8 mouse cellular contexts compared by ENCODE assay signal in the genomic region with DNA sequence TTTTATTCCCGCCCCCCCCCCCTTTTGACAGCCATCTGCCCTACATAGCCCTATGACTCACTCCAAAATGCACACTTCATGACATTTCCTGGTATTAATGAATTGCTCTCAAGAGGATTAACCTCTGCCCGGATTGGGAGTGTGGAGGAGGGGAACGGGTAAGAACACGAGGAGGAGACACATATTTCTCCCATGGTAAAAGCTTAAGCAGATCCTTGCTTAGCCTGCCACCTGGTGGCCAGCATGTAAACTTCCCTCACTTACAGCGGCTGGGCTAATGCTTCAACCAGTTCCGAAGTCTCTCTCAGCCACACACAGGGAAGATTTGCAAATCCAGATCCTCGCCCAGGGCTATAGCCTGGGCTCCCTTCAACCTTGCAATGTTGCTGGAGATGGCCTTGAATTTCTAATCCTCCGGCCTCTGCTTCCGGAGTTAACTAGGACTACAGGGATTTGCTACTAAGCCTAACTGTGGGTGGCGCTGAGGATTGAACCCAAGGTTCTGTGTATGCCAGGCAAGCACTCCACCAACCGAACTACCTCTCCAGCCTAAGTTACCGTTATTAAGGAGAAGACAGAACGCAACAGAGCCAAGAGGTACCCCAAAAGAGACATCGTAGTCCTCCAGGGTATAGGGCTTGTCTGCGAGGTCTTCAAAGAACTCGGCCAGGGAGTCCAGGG. TPM values are rescaled to one million over a fixed set of nuclear protein-coding genes. Genes with fewer than 3 reads are reported as not detected.
DNase-seq lines count a peak whose midpoint lies in the region; ATAC-seq lines count a peak whose summit lies in the region.

No protein-coding gene starts in this region.

- no peak overlapping the region for H3K27ac ChIP-seq in embryonic facial prominence, embryonic 12.5 days
- 0 out of 2 replicates have a peak overlapping the region, but pooled peaks have one; percentile 4 for H3K27ac ChIP-seq in limb, embryonic 10.5 days
- no peak overlapping the region for H3K27ac ChIP-seq in midbrain, embryonic 13.5 days

- peaks cover 21% of the 10 kb centered on the region for H3K36me3 ChIP-seq in embryonic facial prominence, embryonic 12.5 days
- H3K36me3 ChIP-seq in limb, embryonic 10.5 days, result peaks cover 39% of the 10 kb centered on the region
- peaks cover 9% of the 10 kb centered on the region; the same call in 1 of the 2 replicates for H3K36me3 ChIP-seq in midbrain, embryonic 13.5 days

- peaks cover 3% of the 10 kb centered on the region; the same call in 1 of the 2 replicates for H3K4me1 ChIP-seq in embryonic facial prominence, embryonic 12.5 days
- H3K4me1 ChIP-seq in limb, embryonic 10.5 days, result peaks cover 12% of the 10 kb centered on the region
- peaks cover 40% of the 10 kb centered on the region for H3K4me1 ChIP-seq in midbrain, embryonic 13.5 days (replicated peaks)

- ATAC-seq in embryonic facial prominence, embryonic 12.5 days (ENCODE audit: insufficient number of reproducible peaks, insufficient read depth, low FRiP score, low TSS enrichment), result peak; percentile 63
- ATAC-seq in midbrain, embryonic 13.5 days, result peak; percentile 83

- no peak overlapping the region for H3K9ac ChIP-seq in embryonic facial prominence, embryonic 12.5 days
- no peak overlapping the region for H3K9ac ChIP-seq in midbrain, embryonic 13.5 days (replicated peaks)

- no peaks in the 10 kb centered on the region for H3K27me3 ChIP-seq in embryonic facial prominence, embryonic 12.5 days
- H3K27me3 ChIP-seq in limb, embryonic 10.5 days (ENCODE audit: low read depth, poor library complexity, severe bottlenecking), result no peaks in the 10 kb centered on the region
- H3K27me3 ChIP-seq in midbrain, embryonic 13.5 days, result no peaks in the 10 kb centered on the region; the same call in 1 of the 2 replicates

- peak overlapping the region; percentile 28 for H3K4me2 ChIP-seq in embryonic facial prominence, embryonic 12.5 days (replicated peaks)
- H3K4me2 ChIP-seq in midbrain, embryonic 13.5 days (replicated peaks), result peak overlapping the region; percentile 21

- no peaks in the 10 kb centered on the region for H3K9me3 ChIP-seq in embryonic facial prominence, embryonic 12.5 days
- no peaks in the 10 kb centered on the region for H3K9me3 ChIP-seq in limb, embryonic 10.5 days (replicated peaks)
- no peaks in the 10 kb centered on the region for H3K9me3 ChIP-seq in midbrain, embryonic 13.5 days

- DNase-seq in 3T3-L1 (ENCODE audit: low read depth, low spot score), result peak; percentile 98
- peak; percentile 84 to 90 for DNase-seq in adrenal gland, postnatal 36 days
- peak; percentile 97 for DNase-seq in heart, adult 11 months
- peak; percentile 88 for DNase-seq in kidney, adult 11 months
- peak; percentile 87 for DNase-seq in limb, embryonic 10.5 days (ENCODE audit: low spot score)
- peak; percentile 56 for DNase-seq in spleen, adult 12 weeks (ENCODE audit: low spot score)

- 39% methylated on average over 16 of the region's 16 CpGs for WGBS in embryonic facial prominence, embryonic 12.5 days
- 46% methylated on average over 16 of the region's 16 CpGs for WGBS in limb, embryonic 10.5 days
- 40% methylated on average over 16 of the region's 16 CpGs for WGBS in midbrain, embryonic 13.5 days

- H3K4me3 ChIP-seq in embryonic facial prominence, embryonic 12.5 days, result no peak overlapping the region
- H3K4me3 ChIP-seq in limb, embryonic 10.5 days, result 0 out of 2 replicates have a peak overlapping the region, but pooled peaks have one; percentile 13
- H3K4me3 ChIP-seq in midbrain, embryonic 13.5 days (replicated peaks), result no peak overlapping the region

RNA-seq across cellular contexts. Expression of a gene that starts 8.5 kb away (rescaled TPM):
- total RNA-seq in adrenal gland, postnatal 36 days (2021), result 10 to 100 TPM; 11.3 to 18.4 TPM
- polyA plus RNA-seq in embryonic facial prominence, embryonic 12.5 days (2016; fragmentation: Nextera tagmentation; extraction: Ambion mirVana), result 57.5 TPM in 2 replicates
- 62.7 and 67.1 TPM in 2 replicates for polyA plus RNA-seq in limb, embryonic 10.5 days (2016; fragmentation: Nextera tagmentation; extraction: Ambion mirVana)
- 40.1 and 41.4 TPM in 2 replicates for polyA plus RNA-seq in midbrain, embryonic 13.5 days (2015; fragmentation: Nextera tagmentation; extraction: Ambion mirVana)

RNA-seq across cellular contexts. Expression of a gene that starts 47.1 kb away (rescaled TPM):
- total RNA-seq in adrenal gland, postnatal 36 days (2021), result 10 to 100 TPM in 1 of 2 experiments, 1 to 10 TPM in 1; 7.7 to 12.2 TPM
- polyA plus RNA-seq in embryonic facial prominence, embryonic 12.5 days (2016; fragmentation: Nextera tagmentation; extraction: Ambion mirVana), result 26.0 and 26.6 TPM in 2 replicates
- polyA plus RNA-seq in limb, embryonic 10.5 days (2016; fragmentation: Nextera tagmentation; extraction: Ambion mirVana), result 35.2 and 36.4 TPM in 2 replicates
- polyA plus RNA-seq in midbrain, embryonic 13.5 days (2015; fragmentation: Nextera tagmentation; extraction: Ambion mirVana), result 13.6 and 13.9 TPM in 2 replicates
